Comparison of ENCODE assay signal across 18 mouse cellular contexts in genomic region chr14:34562393-34562792, GRCm38 (mm10). TPM values are rescaled to one million over a fixed set of nuclear protein-coding genes. Genes with fewer than 3 reads are reported as not detected.
DNase-seq lines count a peak whose midpoint lies in the region; ATAC-seq and TF ChIP-seq lines count a peak whose summit lies in the region.
"Had no signal": no experiment of that assay in that cellular context is flagged by ENCODE, and none has a peak within 500 bp of the region (broad histone marks: within the 10 kb centered on the region; RNA-seq: fewer than 3 reads in every experiment).

No protein-coding gene starts in this region.

- no peaks in the 10 kb centered on the region for H3K27me3 ChIP-seq in hindbrain, postnatal 0 days (ENCODE audit: insufficient read depth, low read length)
- 0 out of 2 replicates have a peak, but pooled peaks cover 3% of the 10 kb centered on the region for H3K27me3 ChIP-seq in hindbrain, embryonic 13.5 days
- H3K27me3 ChIP-seq in limb, embryonic 12.5 days = 0 out of 2 replicates have a peak, but pooled peaks cover 2% of the 10 kb centered on the region
- no peaks in the 10 kb centered on the region for H3K27me3 ChIP-seq in liver, postnatal 0 days (ENCODE audit: insufficient read depth, low read length)

- no peak overlapping the region for H3K9ac ChIP-seq in hindbrain, postnatal 0 days (replicated peaks; ENCODE audit: low read length)
- no peak overlapping the region for H3K9ac ChIP-seq in hindbrain, embryonic 13.5 days
- no peak overlapping the region; the same call in 1 of the 2 replicates for H3K9ac ChIP-seq in limb, embryonic 12.5 days (replicated peaks)
- no peak overlapping the region for H3K9ac ChIP-seq in liver, postnatal 0 days (replicated peaks)

- no peak for ATAC-seq in hindbrain, postnatal 0 days
- no peak for ATAC-seq in hindbrain, embryonic 13.5 days (ENCODE audit: low FRiP score)
- ATAC-seq in limb, embryonic 12.5 days (ENCODE audit: insufficient number of reproducible peaks, insufficient read depth, low FRiP score, low TSS enrichment, low read depth) = peak; percentile 41; the same call in 1 of the 2 replicates
- ATAC-seq in liver, postnatal 0 days = no peak

- no peak for DNase-seq in hindbrain, postnatal 0 days (ENCODE audit: low spot score)
- DNase-seq in ES-CJ7 (ENCODE audit: low read depth, low spot score) (peak; percentile 42), ZHBTc4 (ENCODE audit: low read depth, low spot score) (peak; percentile 78)
- DNase-seq in left cerebral cortex, postnatal 4 days = no peak
- no peak for DNase-seq in liver, postnatal 0 days
- DNase-seq: adrenal gland, postnatal 10 days; cerebellum, postnatal 10 days; kidney, postnatal 14 days; liver had no signal

- H3K36me3 ChIP-seq in hindbrain, postnatal 0 days (ENCODE audit: insufficient read depth, low read length) = no peaks in the 10 kb centered on the region
- H3K36me3 ChIP-seq in hindbrain, embryonic 13.5 days = no peaks in the 10 kb centered on the region
- no peaks in the 10 kb centered on the region for H3K36me3 ChIP-seq in limb, embryonic 12.5 days
- no peaks in the 10 kb centered on the region for H3K36me3 ChIP-seq in liver, postnatal 0 days (replicated peaks; ENCODE audit: insufficient read depth, low read length)

- intact Hi-C loops in left cerebral cortex, postnatal 4 days (cut with DNase I) = loop anchor here (5.0 to 10.0 kb wide), 2 partner anchors 105 to 188 kb away; partner anchors contain the start of genes Mmrn2 and Sncg

- peak; percentile 8; the same call in 1 of the 2 replicates for TF ChIP-seq CTCF in hindbrain, postnatal 0 days (IDR thresholded peaks at IDR 0.05; ENCODE audit: low read depth)
- TF ChIP-seq CTCF in liver, postnatal 0 days (IDR thresholded peaks at IDR 0.05; ENCODE audit: low read depth) = no peak

- WGBS in hindbrain, postnatal 0 days = 25% methylated on average over 2 of the region's 2 CpGs
- 29% methylated on average over 2 of the region's 2 CpGs for WGBS in hindbrain, embryonic 13.5 days
- WGBS in limb, embryonic 12.5 days = 0% methylated on average over 2 of the region's 2 CpGs
- WGBS in liver, postnatal 0 days (ENCODE audit: insufficient replicate concordance) = 11% methylated on average over 2 of the region's 2 CpGs

- H3K9me3 ChIP-seq in hindbrain, postnatal 0 days (ENCODE audit: low read length) = no peaks in the 10 kb centered on the region
- H3K9me3 ChIP-seq in hindbrain, embryonic 13.5 days = no peaks in the 10 kb centered on the region
- no peaks in the 10 kb centered on the region for H3K9me3 ChIP-seq in limb, embryonic 12.5 days
- H3K9me3 ChIP-seq in liver, postnatal 0 days (ENCODE audit: low read length) = no peaks in the 10 kb centered on the region

- no peak for TF ChIP-seq EP300 in liver, postnatal 0 days (IDR thresholded peaks at IDR 0.05; ENCODE audit: low read depth)

- H3K4me3 ChIP-seq in hindbrain, postnatal 0 days (ENCODE audit: low read length) = no peak overlapping the region
- H3K4me3 ChIP-seq in hindbrain, embryonic 13.5 days = no peak overlapping the region
- no peak overlapping the region for H3K4me3 ChIP-seq in limb, embryonic 12.5 days (replicated peaks)
- no peak overlapping the region for H3K4me3 ChIP-seq in liver, postnatal 0 days (ENCODE audit: low read depth, low read length)
- H3K4me3 ChIP-seq: myocyte had no signal

- H3K4me2 ChIP-seq in hindbrain, postnatal 0 days (ENCODE audit: low read depth, low read length) = no peak overlapping the region
- H3K4me2 ChIP-seq in hindbrain, embryonic 13.5 days = no peak overlapping the region
- H3K4me2 ChIP-seq in limb, embryonic 12.5 days = no peak overlapping the region
- H3K4me2 ChIP-seq in liver, postnatal 0 days (ENCODE audit: low read depth, low read length) = no peak overlapping the region

- no peaks in the 10 kb centered on the region for H3K4me1 ChIP-seq in hindbrain, postnatal 0 days (ENCODE audit: insufficient read depth, low read length)
- no peaks in the 10 kb centered on the region for H3K4me1 ChIP-seq in hindbrain, embryonic 13.5 days (replicated peaks)
- peaks cover 59% of the 10 kb centered on the region for H3K4me1 ChIP-seq in limb, embryonic 12.5 days (replicated peaks)
- H3K4me1 ChIP-seq in liver, postnatal 0 days (ENCODE audit: insufficient read depth) = no peaks in the 10 kb centered on the region

- H3K27ac ChIP-seq in hindbrain, postnatal 0 days = no peak overlapping the region
- no peak overlapping the region for H3K27ac ChIP-seq in hindbrain, embryonic 13.5 days
- H3K27ac ChIP-seq in limb, embryonic 12.5 days = peak overlapping the region; percentile 83
- H3K27ac ChIP-seq in liver, postnatal 0 days (ENCODE audit: low read depth) = no peak overlapping the region

RNA-seq across cellular contexts. Expression of gene Ldb3, which starts 26.1 kb away (rescaled TPM):
- 1.6 and 1.7 TPM in 2 replicates for total RNA-seq in hindbrain, postnatal 0 days (2014; rRNA removed)
- polyA plus RNA-seq in hindbrain, postnatal 0 days (2015; fragmentation: Nextera tagmentation; extraction: Ambion mirVana) = 1.3 and 1.4 TPM in 2 replicates
- 0.50 and 0.56 TPM in 2 replicates for polyA plus RNA-seq in hindbrain, embryonic 13.5 days (2015; fragmentation: Nextera tagmentation; extraction: Ambion mirVana)
- 1.9 and 3.3 TPM in 2 replicates for polyA plus RNA-seq in limb, embryonic 12.5 days (2016; fragmentation: Nextera tagmentation; extraction: Ambion mirVana)
- total RNA-seq in left cerebral cortex, postnatal 4 days (2021) = 1 to 10 TPM; 1.5 to 1.7 TPM
- polyA plus RNA-seq in liver, postnatal 0 days (2015; fragmentation: Nextera tagmentation; extraction: Ambion mirVana) = 0.26 and 3.2 TPM in 2 replicates
- total RNA-seq: granulocyte monocyte progenitor cell, adult 5-6 weeks had no signal
- polyA plus RNA-seq: forebrain, embryonic 11.5 days had no signal

RNA-seq across cellular contexts. Expression of gene Opn4, which starts 37.5 kb away (rescaled TPM):
- not detected in 2 replicates for total RNA-seq in hindbrain, postnatal 0 days (2014; rRNA removed)
- 0.14 TPM in 1 of 2 replicates, not detected in the other for polyA plus RNA-seq in hindbrain, postnatal 0 days (2015; fragmentation: Nextera tagmentation; extraction: Ambion mirVana)
- polyA plus RNA-seq in hindbrain, embryonic 13.5 days (2015; fragmentation: Nextera tagmentation; extraction: Ambion mirVana) = not detected in 2 replicates
- polyA plus RNA-seq in limb, embryonic 12.5 days (2016; fragmentation: Nextera tagmentation; extraction: Ambion mirVana) = 0.10 TPM in 1 of 2 replicates, not detected in the other
- not detected for total RNA-seq in left cerebral cortex, postnatal 4 days (2021)
- not detected in 2 replicates for polyA plus RNA-seq in liver, postnatal 0 days (2015; fragmentation: Nextera tagmentation; extraction: Ambion mirVana)
- total RNA-seq: adrenal gland, postnatal 10 days; granulocyte monocyte progenitor cell, adult 5-6 weeks; layer of hippocampus, postnatal 10 days had no signal
- polyA plus RNA-seq: embryonic facial prominence, embryonic 11.5 days; intestine, embryonic 14.5 days had no signal

RNA-seq across cellular contexts. Expression of gene 9230112D13Rik, which starts 39.8 kb away (rescaled TPM):
- not detected in 2 replicates for total RNA-seq in hindbrain, postnatal 0 days (2014; rRNA removed)
- not detected in 2 replicates for polyA plus RNA-seq in hindbrain, postnatal 0 days (2015; fragmentation: Nextera tagmentation; extraction: Ambion mirVana)
- not detected in 2 replicates for polyA plus RNA-seq in hindbrain, embryonic 13.5 days (2015; fragmentation: Nextera tagmentation; extraction: Ambion mirVana)
- not detected in 2 replicates for polyA plus RNA-seq in limb, embryonic 12.5 days (2016; fragmentation: Nextera tagmentation; extraction: Ambion mirVana)
- total RNA-seq in left cerebral cortex, postnatal 4 days (2021) = not detected
- polyA plus RNA-seq in liver, postnatal 0 days (2015; fragmentation: Nextera tagmentation; extraction: Ambion mirVana) = not detected in 2 replicates
- total RNA-seq: adrenal gland, postnatal 10 days; granulocyte monocyte progenitor cell, adult 5-6 weeks; layer of hippocampus, postnatal 10 days had no signal
- polyA plus RNA-seq: embryonic facial prominence, embryonic 11.5 days; forebrain, embryonic 11.5 days; intestine, embryonic 14.5 days; lung, embryonic 16.5 days; myocyte had no signal

RNA-seq across cellular contexts. Expression of gene Bmpr1a, which starts 59.3 kb away (rescaled TPM):
- 52.5 and 53.8 TPM in 2 replicates for total RNA-seq in hindbrain, postnatal 0 days (2014; rRNA removed)
- 20.6 and 21.1 TPM in 2 replicates for polyA plus RNA-seq in hindbrain, postnatal 0 days (2015; fragmentation: Nextera tagmentation; extraction: Ambion mirVana)
- polyA plus RNA-seq in hindbrain, embryonic 13.5 days (2015; fragmentation: Nextera tagmentation; extraction: Ambion mirVana) = 19.5 and 20.5 TPM in 2 replicates
- 67.4 and 74.3 TPM in 2 replicates for polyA plus RNA-seq in limb, embryonic 12.5 days (2016; fragmentation: Nextera tagmentation; extraction: Ambion mirVana)
- total RNA-seq in left cerebral cortex, postnatal 4 days (2021) = 10 to 100 TPM; 37.9 to 47.0 TPM
- polyA plus RNA-seq in liver, postnatal 0 days (2015; fragmentation: Nextera tagmentation; extraction: Ambion mirVana) = 4.7 and 5.0 TPM in 2 replicates

Comparison
In these comparisons a context has a peak if more than half of its experiments do, and no peak if none do; other contexts are left out.
1. DNase-seq: peak in ES-CJ7 (single experiment) and ZHBTc4 (single experiment); none in hindbrain, postnatal 0 days (single experiment), left cerebral cortex, postnatal 4 days (single experiment) and liver, postnatal 0 days (single experiment).